ENCODE assay signal across 9 mouse cellular contexts in the genomic region with DNA sequence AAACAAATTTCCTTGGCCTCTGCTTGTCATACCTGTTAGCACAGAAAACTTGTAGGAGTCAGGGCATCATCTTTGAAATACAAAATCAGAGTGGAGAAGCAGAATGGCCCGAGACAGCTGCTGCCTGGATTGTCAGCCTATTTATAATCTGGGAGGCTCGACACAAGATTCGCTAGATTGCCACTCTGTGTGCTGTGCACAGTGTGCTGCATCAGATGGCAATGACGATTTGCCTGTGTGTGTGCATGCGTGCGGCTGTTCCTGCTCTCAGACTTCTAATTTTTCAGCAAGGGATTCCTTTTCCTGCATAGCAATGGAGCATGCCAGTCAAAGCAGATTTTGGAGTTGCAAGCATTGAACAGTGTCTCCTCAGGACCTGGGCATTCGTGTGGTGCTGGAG.
A peak's percentile ranks its signal among the peaks of the same experiment; 100 is the strongest.
DNase-seq lines count a peak whose midpoint lies in the region; ATAC-seq and TF ChIP-seq lines count a peak whose summit lies in the region.
"Had no signal": no experiment of that assay in that cellular context is flagged by ENCODE, and none has a peak within 500 bp of the region (broad histone marks: within the 10 kb centered on the region; RNA-seq: fewer than 3 reads in every experiment).

No protein-coding gene starts in this region.

- no peak overlapping the region for H3K4me3 ChIP-seq in heart, embryonic 12.5 days
- H3K4me3 ChIP-seq in hindbrain, embryonic 14.5 days (replicated peaks; ENCODE audit: low read length) = no peak overlapping the region
- no peak overlapping the region for H3K4me3 ChIP-seq in thymus, adult 2 months (ENCODE audit: control insufficient read depth, insufficient read depth, low read length)

- TF ChIP-seq POLR2A in thymus, adult 2 months (IDR thresholded peaks at IDR 0.05; ENCODE audit: control insufficient read depth, extremely low read depth, insufficient read depth, low read length, poor library complexity) = no peak

- H3K27me3 ChIP-seq in heart, embryonic 12.5 days (replicated peaks) = no peaks in the 10 kb centered on the region
- no peaks in the 10 kb centered on the region for H3K27me3 ChIP-seq in hindbrain, embryonic 14.5 days (ENCODE audit: control insufficient read depth, insufficient read depth, low read length)
- no peaks in the 10 kb centered on the region for H3K27me3 ChIP-seq in thymus, adult 2 months (ENCODE audit: control insufficient read depth, insufficient read depth, low read length)

- H3K27ac ChIP-seq in heart, embryonic 12.5 days (ENCODE audit: poor library complexity, severe bottlenecking) = no peak overlapping the region
- peak overlapping the region; percentile 77 for H3K27ac ChIP-seq in hindbrain, embryonic 14.5 days
- H3K27ac ChIP-seq in thymus, adult 2 months (ENCODE audit: control insufficient read depth, insufficient read depth, low read length) = no peak overlapping the region

- 0 out of 2 replicates have a peak overlapping the region, but pooled peaks have one; percentile 24 for H3K9ac ChIP-seq in heart, embryonic 12.5 days
- peak overlapping the region; percentile 33 for H3K9ac ChIP-seq in hindbrain, embryonic 14.5 days
- H3K9ac ChIP-seq: lung, embryonic 14.5 days had no signal

- intact Hi-C loops in left cerebral cortex, postnatal 10 days (cut with DNase I) = no loop called here

- H3K36me3 ChIP-seq in heart, embryonic 12.5 days = no peaks in the 10 kb centered on the region
- no peaks in the 10 kb centered on the region for H3K36me3 ChIP-seq in hindbrain, embryonic 14.5 days (replicated peaks; ENCODE audit: control insufficient read depth, insufficient read depth)
- no peaks in the 10 kb centered on the region for H3K36me3 ChIP-seq in thymus, adult 2 months (ENCODE audit: control insufficient read depth, insufficient read depth, low read length)

- no peak for DNase-seq in heart, postnatal 4 days
- DNase-seq in hindbrain, embryonic 14.5 days (ENCODE audit: low spot score) = no peak
- DNase-seq in left cerebral cortex, postnatal 10 days (ENCODE audit: extremely low spot score in 1 of 2, low spot score in 2 of 2) = peak; percentile 29 to 32
- peak; percentile 33 for DNase-seq in right cerebral cortex, postnatal 14 days
- no peak for DNase-seq in spleen, postnatal 4 days (ENCODE audit: low spot score in 2 of 2)
- DNase-seq in thymus, adult 2 months = no peak
- DNase-seq: lung, embryonic 14.5 days had no signal

- no peak overlapping the region for H3K4me2 ChIP-seq in heart, embryonic 12.5 days
- no peak overlapping the region for H3K4me2 ChIP-seq in hindbrain, embryonic 14.5 days (replicated peaks)
- H3K4me2 ChIP-seq: lung, embryonic 14.5 days had no signal

- no peak for ATAC-seq in heart, embryonic 12.5 days (ENCODE audit: insufficient number of reproducible peaks, low FRiP score)
- ATAC-seq in hindbrain, embryonic 14.5 days (ENCODE audit: low FRiP score) = no peak
- ATAC-seq in monocyte, adult 5-6 weeks (replicated peaks; ENCODE audit: insufficient number of reproducible peaks, low FRiP score, low TSS enrichment, poor library complexity, severe bottlenecking) = no peak

- H3K9me3 ChIP-seq in heart, embryonic 12.5 days (replicated peaks) = no peaks in the 10 kb centered on the region
- H3K9me3 ChIP-seq in hindbrain, embryonic 14.5 days (ENCODE audit: control insufficient read depth, low read length) = no peaks in the 10 kb centered on the region

- H3K4me1 ChIP-seq in heart, embryonic 12.5 days (replicated peaks) = peaks cover 9% of the 10 kb centered on the region
- H3K4me1 ChIP-seq in hindbrain, embryonic 14.5 days (replicated peaks; ENCODE audit: control insufficient read depth, insufficient read depth, low read length) = peaks cover 15% of the 10 kb centered on the region; the same call in 1 of the 2 replicates
- peaks cover 2% of the 10 kb centered on the region for H3K4me1 ChIP-seq in thymus, adult 2 months (replicated peaks; ENCODE audit: control insufficient read depth, insufficient read depth, low read length)

- WGBS in heart, embryonic 12.5 days = 79% methylated on average over 7 of the region's 7 CpGs
- WGBS in hindbrain, embryonic 14.5 days = 58% methylated on average over 7 of the region's 7 CpGs
- WGBS in thymus, adult 2 months = 96% methylated on average over 7 of the region's 7 CpGs

- TF ChIP-seq CTCF in thymus, adult 2 months (IDR thresholded peaks at IDR 0.05; ENCODE audit: borderline replicate concordance, control insufficient read depth, extremely low read depth, insufficient read depth, low read length, poor library complexity) = no peak

Comparison
In these comparisons a context has a peak if more than half of its experiments do, and no peak if none do; other contexts are left out.
1. DNase-seq: peak in left cerebral cortex, postnatal 10 days (2 of 2) and right cerebral cortex, postnatal 14 days (single experiment); none in heart, postnatal 4 days (single experiment), hindbrain, embryonic 14.5 days (single experiment), spleen, postnatal 4 days (0 of 2) and thymus, adult 2 months (single experiment).